Mouse (Mus musculus): Measurements from ENCODE around the gene Uqcc2. TPM values are rescaled to one million over a fixed set of nuclear protein-coding genes. Genes with fewer than 3 reads are reported as not detected.

The Uqcc2 gene
- polyA plus RNA-seq, 1 experiment: 242 TPM

GRCm38 (mm10) chr17:27134187-27134586 lies 471 bp upstream of the Uqcc2 start:
- TF ChIP-seq POLR2A (IDR thresholded peaks at IDR 0.05; ENCODE audit: borderline replicate concordance, extremely low read depth, insufficient read depth, insufficient read length, poor library complexity, severe bottlenecking) (no peak), CTCF (IDR thresholded peaks at IDR 0.05; ENCODE audit: borderline replicate concordance, extremely low read depth, insufficient read depth, insufficient read length) (no peak)
- DNase-seq (ENCODE audit: low read depth): no peak

DNA sequence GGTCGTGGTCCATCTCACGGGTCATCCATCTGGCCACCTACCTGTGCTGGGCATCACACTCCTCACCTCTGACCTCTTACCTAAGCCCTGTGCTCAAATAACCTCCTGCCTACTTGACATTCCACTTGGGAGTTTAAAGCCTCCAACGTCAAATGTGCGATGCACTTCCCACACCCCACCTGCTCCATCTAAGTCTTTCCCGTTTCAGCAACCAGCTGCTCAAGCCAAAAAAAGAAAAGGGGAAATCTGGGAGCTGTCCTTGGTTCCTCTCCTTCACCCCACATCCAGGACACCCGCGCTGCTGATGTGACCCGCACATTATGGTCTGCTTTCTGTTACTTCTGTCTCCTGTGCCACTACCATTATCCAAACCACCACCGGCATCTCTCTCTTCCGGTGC lies 1.5 kb downstream of the Uqcc2 start:
- DNase-seq (ENCODE audit: low read depth): no peak
- TF ChIP-seq CTCF (IDR thresholded peaks at IDR 0.05; ENCODE audit: borderline replicate concordance, extremely low read depth, insufficient read depth, insufficient read length) (no peak), POLR2A (IDR thresholded peaks at IDR 0.05; ENCODE audit: borderline replicate concordance, extremely low read depth, insufficient read depth, insufficient read length, poor library complexity, severe bottlenecking) (no peak)

- TF ChIP-seq CTCF (IDR thresholded peaks at IDR 0.05; ENCODE audit: borderline replicate concordance, extremely low read depth, insufficient read depth, insufficient read length) (no peak), POLR2A (IDR thresholded peaks at IDR 0.05; ENCODE audit: borderline replicate concordance, extremely low read depth, insufficient read depth, insufficient read length, poor library complexity, severe bottlenecking) (no peak)
- DNase-seq (ENCODE audit: low read depth): no peak
These were observed 2.5 kb downstream of the Uqcc2 start for GRCm38 (mm10) chr17:27131240-27131665.

DNA sequence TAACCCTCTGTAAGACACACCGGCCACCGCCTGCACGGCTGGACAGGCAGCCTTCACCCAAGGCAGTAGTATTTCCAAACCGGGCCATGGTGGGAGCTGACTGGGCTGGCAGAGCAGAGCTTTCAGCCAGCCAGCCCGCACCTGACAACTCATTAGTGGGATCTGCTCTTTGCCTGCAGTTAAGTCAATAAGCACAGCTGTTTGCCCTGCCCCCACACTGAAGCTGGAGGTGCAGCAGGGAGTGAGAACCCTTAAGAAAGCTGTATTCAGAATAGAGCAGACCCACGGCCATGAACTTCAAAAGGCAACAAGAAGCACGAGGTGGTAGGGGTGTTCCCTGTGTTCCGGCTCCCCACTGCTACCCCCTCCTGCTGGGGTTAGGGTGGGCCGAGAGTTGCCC lies 3.5 kb downstream of the Uqcc2 start:
- peak; percentile 70 for DNase-seq (ENCODE audit: low read depth)

GRCm38 (mm10) chr17:27129819-27130218 lies 3.9 kb downstream of the Uqcc2 start:
- no peak for DNase-seq (ENCODE audit: low read depth)
- TF ChIP-seq POLR2A (IDR thresholded peaks at IDR 0.05; ENCODE audit: borderline replicate concordance, extremely low read depth, insufficient read depth, insufficient read length, poor library complexity, severe bottlenecking) (no peak), CTCF (IDR thresholded peaks at IDR 0.05; ENCODE audit: borderline replicate concordance, extremely low read depth, insufficient read depth, insufficient read length) (no peak)

More for the DNA sequence above, 3.5 kb downstream of the Uqcc2 start:
- TF ChIP-seq CTCF (IDR thresholded peaks at IDR 0.05; ENCODE audit: borderline replicate concordance, extremely low read depth, insufficient read depth, insufficient read length): no peak
- no peak for TF ChIP-seq POLR2A (IDR thresholded peaks at IDR 0.05; ENCODE audit: borderline replicate concordance, extremely low read depth, insufficient read depth, insufficient read length, poor library complexity, severe bottlenecking)

- TF ChIP-seq CTCF (IDR thresholded peaks at IDR 0.05; ENCODE audit: borderline replicate concordance, extremely low read depth, insufficient read depth, insufficient read length): no peak
- no peak for TF ChIP-seq POLR2A (IDR thresholded peaks at IDR 0.05; ENCODE audit: borderline replicate concordance, extremely low read depth, insufficient read depth, insufficient read length, poor library complexity, severe bottlenecking)
- no peak for DNase-seq (ENCODE audit: low read depth)
These were observed 4.4 kb downstream of the Uqcc2 start for GRCm38 (mm10) chr17:27129291-27129690.

DNA sequence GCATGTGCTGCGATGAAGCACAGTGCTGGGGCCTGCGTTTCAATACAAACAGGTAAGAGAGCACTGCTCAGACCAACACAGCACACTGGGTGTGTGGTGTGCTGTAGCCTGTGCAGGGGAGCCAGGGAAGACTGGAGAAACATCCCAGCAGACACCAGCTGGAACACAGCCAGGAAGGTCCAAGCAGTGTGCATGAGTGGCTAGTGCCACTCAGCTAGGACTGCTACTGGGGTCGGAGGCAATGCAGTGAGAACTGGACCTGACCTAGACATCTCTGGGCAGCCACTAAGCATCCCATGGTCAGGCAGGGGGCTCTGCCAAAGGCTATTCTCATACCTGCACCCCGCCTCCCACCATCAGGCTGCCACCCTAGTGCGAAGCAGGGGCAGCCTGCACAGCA lies 5.5 kb downstream of the Uqcc2 start:
- DNase-seq (ENCODE audit: low read depth): no peak
- TF ChIP-seq CTCF (IDR thresholded peaks at IDR 0.05; ENCODE audit: borderline replicate concordance, extremely low read depth, insufficient read depth, insufficient read length) (no peak), POLR2A (IDR thresholded peaks at IDR 0.05; ENCODE audit: borderline replicate concordance, extremely low read depth, insufficient read depth, insufficient read length, poor library complexity, severe bottlenecking) (no peak)

DNA sequence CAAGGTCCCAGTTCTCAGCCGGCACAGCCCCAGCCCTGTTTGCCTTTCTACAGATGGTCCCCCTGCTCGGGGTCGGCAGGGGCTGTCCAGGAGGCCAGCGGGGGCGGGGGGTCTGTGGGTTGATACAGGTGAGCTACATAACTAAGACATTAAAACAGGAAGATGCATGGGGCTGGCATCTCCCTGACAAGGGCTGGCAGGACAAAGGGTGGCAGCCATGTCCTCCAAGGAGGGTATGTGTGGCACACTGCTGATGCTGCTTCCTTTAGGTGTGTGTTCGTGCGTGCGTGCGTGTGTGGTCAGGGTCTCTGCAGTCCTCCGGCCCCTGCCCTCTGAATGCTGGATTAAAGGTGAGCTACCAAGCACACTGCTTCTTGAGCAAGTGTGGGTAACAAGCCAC lies 6.7 kb downstream of the Uqcc2 start:
- TF ChIP-seq POLR2A (IDR thresholded peaks at IDR 0.05; ENCODE audit: borderline replicate concordance, extremely low read depth, insufficient read depth, insufficient read length, poor library complexity, severe bottlenecking): no peak
- TF ChIP-seq CTCF (IDR thresholded peaks at IDR 0.05; ENCODE audit: borderline replicate concordance, extremely low read depth, insufficient read depth, insufficient read length): no peak
- DNase-seq (ENCODE audit: low read depth): no peak

- TF ChIP-seq POLR2A (IDR thresholded peaks at IDR 0.05; ENCODE audit: borderline replicate concordance, extremely low read depth, insufficient read depth, insufficient read length, poor library complexity, severe bottlenecking) (no peak), CTCF (IDR thresholded peaks at IDR 0.05; ENCODE audit: borderline replicate concordance, extremely low read depth, insufficient read depth, insufficient read length) (no peak)
- no peak for DNase-seq (ENCODE audit: low read depth)
These were observed 8.0 kb downstream of the Uqcc2 start for GRCm38 (mm10) chr17:27125669-27126202.

GRCm38 (mm10) chr17:27125185-27125584 lies 8.5 kb downstream of the Uqcc2 start:
- TF ChIP-seq POLR2A (IDR thresholded peaks at IDR 0.05; ENCODE audit: borderline replicate concordance, extremely low read depth, insufficient read depth, insufficient read length, poor library complexity, severe bottlenecking): no peak
- TF ChIP-seq CTCF (IDR thresholded peaks at IDR 0.05; ENCODE audit: borderline replicate concordance, extremely low read depth, insufficient read depth, insufficient read length): peak; percentile 76
- DNase-seq (ENCODE audit: low read depth): no peak

- no peak for DNase-seq (ENCODE audit: low read depth)
- TF ChIP-seq POLR2A (IDR thresholded peaks at IDR 0.05; ENCODE audit: borderline replicate concordance, extremely low read depth, insufficient read depth, insufficient read length, poor library complexity, severe bottlenecking) (no peak), CTCF (IDR thresholded peaks at IDR 0.05; ENCODE audit: borderline replicate concordance, extremely low read depth, insufficient read depth, insufficient read length) (no peak)
These were observed 9.8 kb downstream of the Uqcc2 start for GRCm38 (mm10) chr17:27123813-27124375.

- DNase-seq (ENCODE audit: low read depth): no peak
These were observed 10.6 kb downstream of the Uqcc2 start for GRCm38 (mm10) chr17:27123103-27123502.

More at GRCm38 (mm10) chr17:27123103-27123502, 10.6 kb downstream of the Uqcc2 start:
- TF ChIP-seq POLR2A (IDR thresholded peaks at IDR 0.05; ENCODE audit: borderline replicate concordance, extremely low read depth, insufficient read depth, insufficient read length, poor library complexity, severe bottlenecking) (no peak), CTCF (IDR thresholded peaks at IDR 0.05; ENCODE audit: borderline replicate concordance, extremely low read depth, insufficient read depth, insufficient read length) (no peak)
